ENCODE assay signal across 7 mouse cellular contexts in the genomic region with DNA sequence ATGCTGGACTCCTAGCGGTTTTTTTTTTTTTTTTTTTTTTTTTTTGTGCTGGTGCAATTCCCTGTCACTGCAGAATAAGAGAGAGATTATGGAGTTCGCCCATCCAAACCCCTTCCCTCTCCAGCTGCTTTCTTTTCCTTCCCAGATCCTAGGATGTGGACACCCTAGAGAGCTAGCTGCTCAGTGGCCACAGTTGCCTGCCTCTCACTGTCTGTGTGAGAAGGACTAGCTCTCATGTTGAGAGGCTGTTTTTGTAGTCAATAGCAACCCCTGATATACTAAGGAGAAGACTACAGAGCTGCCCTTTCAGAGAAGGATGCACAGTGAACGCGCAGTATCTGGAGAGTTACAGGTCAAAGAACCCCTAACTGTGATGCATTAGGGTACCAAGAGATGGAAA. TPM values are rescaled to one million over a fixed set of nuclear protein-coding genes. Genes with fewer than 3 reads are reported as not detected.
DNase-seq lines count a peak whose midpoint lies in the region; ATAC-seq lines count a peak whose summit lies in the region.
"Not testable (repeated sequence)": the region's sequence is repeated elsewhere in the genome, so short reads cannot be mapped to it uniquely, and the experiment has no call there.

No protein-coding gene starts in this region.

- 21% methylated on average over 4 of the region's 4 CpGs for WGBS in forebrain, embryonic 12.5 days
- 12% methylated on average over 3 of the region's 4 CpGs for WGBS in heart, embryonic 14.5 days
- 11% methylated on average over 3 of the region's 4 CpGs for WGBS in intestine, embryonic 14.5 days
- 25% methylated on average over 3 of the region's 4 CpGs for WGBS in limb, embryonic 12.5 days
- WGBS in lung, embryonic 15.5 days = 8% methylated on average over 4 of the region's 4 CpGs
- 34% methylated on average over 4 of the region's 4 CpGs for WGBS in neural tube, embryonic 11.5 days

- peak; percentile 18; the same call in 1 of the 2 replicates for ATAC-seq in forebrain, embryonic 12.5 days (ENCODE audit: low FRiP score)
- ATAC-seq in heart, embryonic 14.5 days (ENCODE audit: insufficient number of reproducible peaks, insufficient read depth, low FRiP score, low read depth) = not testable (repeated sequence)
- peak; percentile 34; the same call in 1 of the 2 replicates for ATAC-seq in intestine, embryonic 14.5 days (replicated peaks; ENCODE audit: low FRiP score, low TSS enrichment, low read depth)
- ATAC-seq in limb, embryonic 12.5 days (ENCODE audit: insufficient number of reproducible peaks, insufficient read depth, low FRiP score, low TSS enrichment, low read depth) = peak; percentile 45; the same call in 1 of the 2 replicates
- 0 out of 2 replicates have a peak, but pooled peaks have one; percentile 19 for ATAC-seq in lung, embryonic 15.5 days (ENCODE audit: borderline replicate concordance, extremely low read depth, low FRiP score, low TSS enrichment)
- peak; percentile 36 for ATAC-seq in neural tube, embryonic 11.5 days (ENCODE audit: insufficient read depth, low FRiP score, low TSS enrichment)

- not testable (repeated sequence) for H3K9me3 ChIP-seq in forebrain, embryonic 12.5 days; heart, embryonic 14.5 days (ENCODE audit: control insufficient read depth, low read length); intestine, embryonic 14.5 days (ENCODE audit: control insufficient read depth, low read length); limb, embryonic 12.5 days; lung, embryonic 15.5 days; neural tube, embryonic 11.5 days (ENCODE audit: control insufficient read depth, low read length)

- H3K36me3 ChIP-seq in forebrain, embryonic 12.5 days (replicated peaks); heart, embryonic 14.5 days (ENCODE audit: control insufficient read depth, insufficient read depth, low read length); intestine, embryonic 14.5 days (ENCODE audit: control insufficient read depth, insufficient read depth, low read length); limb, embryonic 12.5 days; lung, embryonic 15.5 days; neural tube, embryonic 11.5 days (ENCODE audit: control insufficient read depth, insufficient read depth, low read length): not testable (repeated sequence)

- not testable (repeated sequence) for H3K9ac ChIP-seq in forebrain, embryonic 12.5 days; limb, embryonic 12.5 days (replicated peaks); lung, embryonic 15.5 days; neural tube, embryonic 11.5 days (ENCODE audit: low read length)
- peak overlapping the region; percentile 41; the same call in 1 of the 2 replicates for H3K9ac ChIP-seq in heart, embryonic 14.5 days (ENCODE audit: low read length)
- 0 out of 2 replicates have a peak overlapping the region, but pooled peaks have one; percentile 10 for H3K9ac ChIP-seq in intestine, embryonic 14.5 days (ENCODE audit: low read length)

- 0 out of 2 replicates have a peak overlapping the region, but pooled peaks have one; percentile 53 for H3K27ac ChIP-seq in forebrain, embryonic 12.5 days
- H3K27ac ChIP-seq in heart, embryonic 14.5 days (replicated peaks in 1 of 2; ENCODE audit: control insufficient read depth in 1 of 2, insufficient read depth in 1 of 2, low read depth in 2 of 2, low read length in 2 of 2) = peak overlapping the region; percentile 57 to 76; a peak in 3 of 4 replicates
- peak overlapping the region; percentile 64; the same call in 1 of the 2 replicates for H3K27ac ChIP-seq in intestine, embryonic 14.5 days (ENCODE audit: low read depth)
- 0 out of 2 replicates have a peak overlapping the region, but pooled peaks have one; percentile 35 for H3K27ac ChIP-seq in limb, embryonic 12.5 days
- peak overlapping the region; percentile 44; the same call in 1 of the 2 replicates for H3K27ac ChIP-seq in lung, embryonic 15.5 days
- H3K27ac ChIP-seq in neural tube, embryonic 11.5 days (ENCODE audit: low read depth, low read length) = not testable (repeated sequence)

- not testable (repeated sequence) for H3K4me1 ChIP-seq in forebrain, embryonic 12.5 days; heart, embryonic 14.5 days (ENCODE audit: control insufficient read depth in 2 of 2, insufficient read depth in 2 of 2, low read length in 2 of 2); intestine, embryonic 14.5 days (replicated peaks; ENCODE audit: control insufficient read depth, insufficient read depth, low read length); limb, embryonic 12.5 days (replicated peaks); lung, embryonic 15.5 days; neural tube, embryonic 11.5 days (ENCODE audit: control insufficient read depth, insufficient read depth, low read length)

- H3K27me3 ChIP-seq in forebrain, embryonic 12.5 days; heart, embryonic 14.5 days (ENCODE audit: control insufficient read depth, insufficient read depth, low read length); intestine, embryonic 14.5 days (replicated peaks; ENCODE audit: control insufficient read depth, insufficient read depth, low read length); limb, embryonic 12.5 days; lung, embryonic 15.5 days; neural tube, embryonic 11.5 days (ENCODE audit: control insufficient read depth, insufficient read depth, low read length): not testable (repeated sequence)

- H3K4me3 ChIP-seq in forebrain, embryonic 12.5 days (replicated peaks) = peak overlapping the region; percentile 23
- peak overlapping the region; percentile 36 to 43 for H3K4me3 ChIP-seq in heart, embryonic 14.5 days (ENCODE audit: control insufficient read depth in 1 of 2, insufficient read depth in 1 of 2, low read depth in 1 of 2, low read length in 2 of 2)
- H3K4me3 ChIP-seq in intestine, embryonic 14.5 days (ENCODE audit: low read depth, low read length) = peak overlapping the region; percentile 31
- H3K4me3 ChIP-seq in limb, embryonic 12.5 days (replicated peaks) = peak overlapping the region; percentile 32
- peak overlapping the region; percentile 34 for H3K4me3 ChIP-seq in lung, embryonic 15.5 days
- H3K4me3 ChIP-seq in neural tube, embryonic 11.5 days (ENCODE audit: low read depth, low read length) = peak overlapping the region; percentile 9

- H3K4me2 ChIP-seq in forebrain, embryonic 12.5 days = peak overlapping the region; percentile 31
- peak overlapping the region; percentile 57 for H3K4me2 ChIP-seq in heart, embryonic 14.5 days (ENCODE audit: low read length)
- H3K4me2 ChIP-seq in intestine, embryonic 14.5 days (ENCODE audit: low read length) = peak overlapping the region; percentile 34
- peak overlapping the region; percentile 42 for H3K4me2 ChIP-seq in limb, embryonic 12.5 days
- peak overlapping the region; percentile 48 for H3K4me2 ChIP-seq in lung, embryonic 15.5 days
- H3K4me2 ChIP-seq in neural tube, embryonic 11.5 days (ENCODE audit: low read depth) = peak overlapping the region; percentile 26

- peak; percentile 18 for DNase-seq in cerebellum, adult 8-10 months
- DNase-seq in intestine, embryonic 14.5 days (ENCODE audit: low spot score); neural tube, embryonic 11.5 days (ENCODE audit: low spot score): not testable (repeated sequence)

RNA-seq across cellular contexts. Expression of a gene that starts 0.5 kb away (rescaled TPM):
- polyA plus RNA-seq in forebrain, embryonic 12.5 days (2016; fragmentation: Nextera tagmentation; extraction: Ambion mirVana) = 71.9 and 74.0 TPM in 2 replicates
- polyA plus RNA-seq in heart, embryonic 14.5 days (2014; fragmentation: Nextera tagmentation; extraction: Ambion mirVana) = 82.4 and 85.4 TPM in 2 replicates
- 48.1 and 52.8 TPM in 2 replicates for polyA plus RNA-seq in intestine, embryonic 14.5 days (2014; fragmentation: Nextera tagmentation; extraction: Ambion mirVana)
- polyA plus RNA-seq in limb, embryonic 12.5 days (2016; fragmentation: Nextera tagmentation; extraction: Ambion mirVana) = 48.0 and 48.2 TPM in 2 replicates
- polyA plus RNA-seq in lung, embryonic 15.5 days (2015; fragmentation: Nextera tagmentation; extraction: Ambion mirVana) = 76.0 and 84.2 TPM in 2 replicates
- 86.3 and 95.1 TPM in 2 replicates for polyA plus RNA-seq in neural tube, embryonic 11.5 days (2014; fragmentation: Nextera tagmentation; extraction: Ambion mirVana)

RNA-seq across cellular contexts. Expression of a gene that starts 27.2 kb away (rescaled TPM):
- 91.9 and 99.0 TPM in 2 replicates for polyA plus RNA-seq in forebrain, embryonic 12.5 days (2016; fragmentation: Nextera tagmentation; extraction: Ambion mirVana)
- polyA plus RNA-seq in heart, embryonic 14.5 days (2014; fragmentation: Nextera tagmentation; extraction: Ambion mirVana) = 104 and 113 TPM in 2 replicates
- polyA plus RNA-seq in intestine, embryonic 14.5 days (2014; fragmentation: Nextera tagmentation; extraction: Ambion mirVana) = 57.9 and 58.0 TPM in 2 replicates
- polyA plus RNA-seq in limb, embryonic 12.5 days (2016; fragmentation: Nextera tagmentation; extraction: Ambion mirVana) = 51.2 and 53.2 TPM in 2 replicates
- 89.3 and 93.5 TPM in 2 replicates for polyA plus RNA-seq in lung, embryonic 15.5 days (2015; fragmentation: Nextera tagmentation; extraction: Ambion mirVana)
- polyA plus RNA-seq in neural tube, embryonic 11.5 days (2014; fragmentation: Nextera tagmentation; extraction: Ambion mirVana) = 108 and 116 TPM in 2 replicates

RNA-seq across cellular contexts. Expression of a gene that starts 53.9 kb away (rescaled TPM):
- 0.32 and 0.34 TPM in 2 replicates for polyA plus RNA-seq in forebrain, embryonic 12.5 days (2016; fragmentation: Nextera tagmentation; extraction: Ambion mirVana)
- 0.42 and 0.59 TPM in 2 replicates for polyA plus RNA-seq in heart, embryonic 14.5 days (2014; fragmentation: Nextera tagmentation; extraction: Ambion mirVana)
- polyA plus RNA-seq in intestine, embryonic 14.5 days (2014; fragmentation: Nextera tagmentation; extraction: Ambion mirVana) = 0.20 TPM in 2 replicates
- 0.35 and 0.56 TPM in 2 replicates for polyA plus RNA-seq in limb, embryonic 12.5 days (2016; fragmentation: Nextera tagmentation; extraction: Ambion mirVana)
- 0.10 TPM in 1 of 2 replicates, not detected in the other for polyA plus RNA-seq in lung, embryonic 15.5 days (2015; fragmentation: Nextera tagmentation; extraction: Ambion mirVana)
- polyA plus RNA-seq in neural tube, embryonic 11.5 days (2014; fragmentation: Nextera tagmentation; extraction: Ambion mirVana) = 0.37 and 0.50 TPM in 2 replicates
